Mouse (Mus musculus) megakaryocyte, embryonic 14.5 days (primary cell): ENCODE measurements around the gene Sema4a.

Experiments used
- FLI1 ChIP-seq: IDR thresholded peaks from 2 replicates; pipeline ENCODE4 v1.6.1; 2012; ENCODE audit warnings: low read length, inconsistent platforms, mixed read lengths
- GATA1 ChIP-seq: IDR thresholded peaks from 3 replicates; pipeline ENCODE4 v1.6.1; 2012; ENCODE audit warnings: mixed read lengths, low read length, inconsistent platforms, borderline replicate concordance

- TF ChIP-seq GATA1 (no peak), FLI1 (no peak)
Measured at GRCm38 (mm10) chr3:88458778-88459219, 2.2 kb downstream of the Sema4a start.
